Mouse (Mus musculus) heart, adult 2 months (tissue): ENCODE results near the gene Gpr55.

Experiments
- CTCF ChIP-seq: fragments of 200-600 bp; IDR thresholded peaks from 2 replicates; pipeline ENCODE4 v1.8.1; 2022; ENCODE audit warnings: antibody characterized with exemption, mild to moderate bottlenecking, moderate library complexity
- POLR2A ChIP-seq: fragments of 200-500 bp; IDR thresholded peaks from 2 replicates; pipeline ENCODE4 v1.6.1; 2011; ENCODE audit warnings: mild to moderate bottlenecking, low read depth, low read length, control low read depth; ENCODE audit not compliant: insufficient read depth

- TF ChIP-seq POLR2A (no peak), CTCF (no peak)
Observed at GRCm38 (mm10) chr1:85969519-85969918, 8.7 kb upstream of the Gpr55 start.
